Mouse (Mus musculus) lung, adult 2 months (tissue): ENCODE results near the gene Col25a1.

Experiments used
- CTCF ChIP-seq: fragments of 200-500 bp; IDR thresholded peaks from 2 replicates; pipeline ENCODE4 v1.5.1; 2011; ENCODE audit warnings: mild to moderate bottlenecking, low read length, control low read depth; ENCODE audit not compliant: insufficient read depth
- POLR2A ChIP-seq: fragments of 200-500 bp; IDR thresholded peaks from 2 replicates; pipeline ENCODE4 v1.6.1; 2011; ENCODE audit warnings: low read depth, mild to moderate bottlenecking, control low read depth, low read length, borderline replicate concordance; ENCODE audit errors: extremely low read depth

GRCm38 (mm10) chr3:130180964-130181590 lies 49.8 kb downstream of the Col25a1 start:
- no peak for TF ChIP-seq CTCF
- no peak for TF ChIP-seq POLR2A
